Mouse (Mus musculus) midbrain, postnatal 0 days (tissue): Measurements from ENCODE around the gene Pex14. TPM values are rescaled to one million over a fixed set of nuclear protein-coding genes. Genes with fewer than 3 reads are reported as not detected.

Experiments used
- ATAC-seq: fragments of 200-750 bp; cut with Nextera tagmentation; 2 replicates; pipeline ENCODE4 v1.8.0; 2017; ENCODE audit warnings: moderate number of reproducible peaks, mild to moderate bottlenecking, moderate TSS enrichment, moderate library complexity; ENCODE audit not compliant: low FRiP score
- DNase-seq: peaks from one replicate; pipeline ENCODE4 v3.0.0-alpha.2; 2015; ENCODE audit warnings: low spot score
- H3K27ac ChIP-seq: fragments of 300-500 bp; sonication (generic); 2 replicates; pipeline ENCODE4 v1.5.1; 2014; ENCODE audit warnings: low read depth, mild to moderate bottlenecking, low read length, mixed read lengths
- H3K27me3 ChIP-seq: fragments of 300-500 bp; sonication (generic); 2 replicates; pipeline ENCODE4 v1.6.1; 2014; ENCODE audit warnings: low read length, control low read depth, mixed read lengths; ENCODE audit not compliant: insufficient read depth
- H3K36me3 ChIP-seq: fragments of 300-500 bp; sonication (generic); 2 replicates; pipeline ENCODE4 v1.6.1; 2014; ENCODE audit warnings: low read length, control low read depth, mixed read lengths; ENCODE audit not compliant: insufficient read depth
- H3K4me1 ChIP-seq: fragments of 300-500 bp; sonication (generic); 2 replicates; pipeline ENCODE4 v1.6.1; 2014; ENCODE audit warnings: mild to moderate bottlenecking, control low read depth, antibody characterized with exemption, low read length, mixed read lengths; ENCODE audit not compliant: insufficient read depth
- H3K4me2 ChIP-seq: fragments of 300-500 bp; sonication (generic); 2 replicates; pipeline ENCODE4 v1.6.1; 2014; ENCODE audit warnings: low read depth, mild to moderate bottlenecking, low read length, mixed read lengths; ENCODE audit not compliant: poor library complexity, severe bottlenecking
- H3K4me3 ChIP-seq: fragments of 300-500 bp; sonication (generic); 2 replicates; pipeline ENCODE4 v1.5.1; 2014; ENCODE audit warnings: low read depth, mild to moderate bottlenecking, low read length, moderate library complexity
- H3K9ac ChIP-seq: fragments of 300-500 bp; sonication (generic); replicated peaks from 2 replicates; pipeline ENCODE4 v1.6.1; 2014; ENCODE audit warnings: mild to moderate bottlenecking, low read length, moderate library complexity, mixed read lengths; ENCODE audit not compliant: poor library complexity, severe bottlenecking
- H3K9me3 ChIP-seq: fragments of 300-500 bp; sonication (generic); 2 replicates; pipeline ENCODE4 v1.6.1; 2016; ENCODE audit warnings: low read length, control low read depth
- CTCF ChIP-seq: IDR thresholded peaks from 2 replicates; pipeline ENCODE4 v1.5.1; 2016; ENCODE audit warnings: antibody characterized with exemption, mild to moderate bottlenecking
- WGBS: fragments of 180-500 bp; shearing (Covaris S2); extraction: QIAGEN DNeasy Blood & Tissue Kit; methylation state at CpG from one replicate; pipeline ENCODE4 v1.1.7; 2014; 5-methylcytosine and 5-hydroxymethylcytosine counted together
- polyA plus RNA-seq: library from polyadenylated mRNA; unstranded; fragments of >200 nt; fragmentation: Nextera tagmentation; extraction: Ambion mirVana; gene quantifications from 2 replicates; pipeline ENCODE4 v1.2.1, GENCODE M21; 2015
- total RNA-seq: library from RNA; depleted of rRNA; stranded (reverse); fragments of >200 nt; gene quantifications from 2 replicates; pipeline ENCODE4 v1.2.3, GENCODE M21; 2014

Pex14 gene
- total and polyA plus RNA-seq, 2 experiments from 2014 or later = 62.5 to 74.0 TPM

DNA sequence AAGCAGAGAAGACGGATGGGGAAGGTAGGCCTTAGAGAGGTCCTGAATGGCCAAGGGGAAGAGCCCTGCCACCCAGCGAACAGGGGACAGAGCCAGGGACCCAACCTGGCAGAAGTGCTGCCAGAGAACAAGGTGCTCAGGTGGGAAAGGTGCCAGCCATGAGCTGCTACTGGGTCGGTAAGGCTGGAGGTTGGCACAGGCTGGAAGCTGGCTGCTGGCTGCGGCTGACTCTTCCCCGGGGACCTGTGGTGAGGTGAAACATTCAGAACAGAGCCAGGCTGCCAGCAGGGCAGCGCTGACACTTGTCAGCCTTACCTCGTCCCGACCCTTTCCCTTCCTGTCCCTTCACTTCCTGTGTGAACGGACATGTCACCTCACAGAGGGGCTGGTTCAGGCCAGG, 171.4 kb downstream of the Pex14 start:
- Histone ChIP-seq H3K27me3 (0 out of 2 replicates have a peak, but pooled peaks cover 13% of the 10 kb centered on the region), H3K9me3 (no peaks in the 10 kb centered on the region), H3K4me2 (no peak overlapping the region), H3K4me1 (no peaks in the 10 kb centered on the region), H3K4me3 (no peak overlapping the region), H3K9ac (0 out of 2 replicates have a peak overlapping the region, but pooled peaks have one; percentile 24), H3K36me3 (no peaks in the 10 kb centered on the region), H3K27ac (no peak overlapping the region)
- TF ChIP-seq CTCF = no peak
- 82% methylated on average over 9 of the region's 9 CpGs for WGBS
- DNase-seq = no peak
- no peak for ATAC-seq

DNA sequence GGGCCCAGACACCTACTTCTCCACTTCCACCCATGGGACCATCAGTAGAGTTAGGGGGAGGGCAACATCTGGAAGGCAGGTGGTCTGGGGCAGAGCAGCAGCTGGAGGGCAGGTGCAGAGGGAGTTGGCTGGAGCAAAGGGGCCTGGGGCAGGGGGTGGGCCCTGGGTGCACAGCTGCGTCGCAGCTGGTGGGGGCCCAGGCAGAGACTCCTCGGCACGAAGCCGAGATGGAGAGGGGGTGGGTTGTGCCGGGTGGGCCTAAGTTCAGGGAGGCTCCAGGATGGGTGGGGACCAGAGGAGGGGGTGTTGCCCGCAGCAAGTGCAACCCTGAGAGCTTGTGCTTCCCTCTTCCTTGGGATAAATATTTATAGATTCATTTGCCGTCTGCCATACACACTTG, 173.2 kb downstream of the Pex14 start:
- H3K4me3 ChIP-seq = no peak overlapping the region
- no peaks in the 10 kb centered on the region for H3K36me3 ChIP-seq
- no peaks in the 10 kb centered on the region for H3K9me3 ChIP-seq
- no peak for DNase-seq
- WGBS = 39% methylated on average over 8 of the region's 8 CpGs
- 0 out of 2 replicates have a peak, but pooled peaks cover 13% of the 10 kb centered on the region for H3K27me3 ChIP-seq
- H3K4me2 ChIP-seq = no peak overlapping the region
- peaks cover 8% of the 10 kb centered on the region; the same call in 1 of the 2 replicates for H3K4me1 ChIP-seq
- ATAC-seq = no peak
- no peak overlapping the region for H3K9ac ChIP-seq
- TF ChIP-seq CTCF = no peak
- no peak overlapping the region for H3K27ac ChIP-seq

DNA sequence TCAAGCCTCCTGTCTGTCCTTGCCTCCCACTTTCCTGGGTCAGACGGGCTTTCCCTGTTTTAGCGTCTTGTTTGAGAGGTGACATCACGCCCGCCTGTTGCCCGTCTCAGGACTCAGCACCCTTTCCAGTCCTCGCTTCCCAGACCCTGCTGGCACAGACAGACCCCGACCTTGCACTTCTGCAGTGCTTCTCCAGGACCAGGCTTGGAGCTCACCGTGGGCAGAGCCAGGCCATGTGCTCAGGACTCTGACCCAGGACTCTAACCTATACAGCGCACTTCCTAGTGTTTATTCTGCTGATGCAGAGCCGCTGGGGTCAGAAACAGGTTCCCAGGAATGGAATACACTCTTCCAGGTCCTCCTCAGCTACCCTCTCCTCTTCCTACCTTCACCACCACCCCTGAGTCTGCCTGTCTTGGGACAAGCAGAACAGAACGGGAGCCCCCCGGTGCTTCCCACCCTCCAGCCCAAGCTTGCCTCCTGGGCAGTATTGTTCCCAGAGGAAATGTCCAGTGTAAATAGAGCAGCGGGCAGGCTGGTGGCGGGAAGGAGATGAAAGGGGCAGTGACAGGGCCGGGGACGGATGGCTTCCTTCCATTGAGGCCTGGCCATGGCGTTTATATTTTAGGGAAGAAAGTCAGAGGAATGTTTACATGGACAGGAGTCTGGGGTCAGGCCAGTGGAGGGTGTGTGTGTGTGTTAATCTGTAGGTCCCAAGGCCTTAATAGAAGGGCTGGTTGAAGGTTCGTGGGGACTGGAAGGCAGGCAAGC, 173.9 kb downstream of the Pex14 start:
- DNase-seq = no peak
- Histone ChIP-seq H3K36me3 (no peaks in the 10 kb centered on the region), H3K9ac (no peak overlapping the region), H3K9me3 (no peaks in the 10 kb centered on the region), H3K4me2 (no peak overlapping the region), H3K27ac (no peak overlapping the region), H3K4me1 (peaks cover 11% of the 10 kb centered on the region; the same call in 1 of the 2 replicates), H3K27me3 (0 out of 2 replicates have a peak, but pooled peaks cover 13% of the 10 kb centered on the region), H3K4me3 (no peak overlapping the region)
- ATAC-seq = no peak
- 34% methylated on average over 18 of the region's 18 CpGs for WGBS
- no peak for TF ChIP-seq CTCF

DNA sequence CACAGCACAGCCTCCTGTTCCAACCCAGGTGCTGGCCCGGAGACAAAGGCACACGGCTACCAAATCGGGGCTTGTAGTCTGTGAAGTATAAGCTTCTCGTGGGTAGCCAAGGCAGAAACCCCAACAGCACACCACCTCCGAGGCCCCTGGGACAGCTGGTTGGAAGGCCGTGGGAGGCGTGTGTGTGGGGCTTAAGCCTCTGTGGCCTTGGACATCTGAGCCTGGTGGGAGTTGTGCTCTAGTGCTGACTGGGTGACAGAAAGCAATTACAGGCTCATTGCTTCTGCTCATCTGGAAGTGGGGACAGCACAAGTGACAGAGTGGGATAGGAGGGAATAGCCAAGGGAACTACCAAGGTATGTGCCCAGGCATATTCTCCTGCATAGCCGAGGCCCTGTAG, 175.7 kb downstream of the Pex14 start:
- H3K36me3 ChIP-seq = no peaks in the 10 kb centered on the region
- H3K9ac ChIP-seq = no peak overlapping the region
- TF ChIP-seq CTCF = no peak
- no peak overlapping the region for H3K27ac ChIP-seq
- no peak for DNase-seq
- WGBS = 56% methylated on average over 8 of the region's 8 CpGs
- H3K4me1 ChIP-seq = peaks cover 11% of the 10 kb centered on the region; the same call in 1 of the 2 replicates
- 0 out of 2 replicates have a peak, but pooled peaks cover 13% of the 10 kb centered on the region for H3K27me3 ChIP-seq
- no peak for ATAC-seq
- no peak overlapping the region for H3K4me3 ChIP-seq
- no peaks in the 10 kb centered on the region for H3K9me3 ChIP-seq
- H3K4me2 ChIP-seq = no peak overlapping the region

DNA sequence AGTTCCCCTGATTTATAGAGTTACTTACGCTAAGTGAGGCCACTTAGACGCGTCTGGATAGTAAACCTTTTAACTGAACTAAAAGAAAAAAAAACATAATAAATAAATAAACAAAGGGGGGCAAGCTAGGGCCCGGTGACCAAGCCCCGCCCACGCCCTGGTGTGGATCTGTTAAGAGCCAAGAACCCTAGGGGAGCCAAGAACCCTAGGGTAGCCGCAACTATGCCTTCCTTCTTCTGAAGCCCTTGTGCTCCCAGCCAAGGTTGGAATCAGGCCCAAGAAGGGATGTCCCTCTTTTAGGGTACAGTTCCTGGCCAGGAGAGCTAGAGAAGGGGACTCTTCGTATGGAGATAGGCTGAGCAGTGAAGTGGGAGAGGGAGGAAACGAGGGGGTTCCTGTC, 176.3 kb downstream of the Pex14 start:
- H3K27me3 ChIP-seq = 0 out of 2 replicates have a peak, but pooled peaks cover 13% of the 10 kb centered on the region
- DNase-seq (no peak), ATAC-seq (no peak)
- no peaks in the 10 kb centered on the region for H3K36me3 ChIP-seq
- no peak overlapping the region for H3K4me3 ChIP-seq
- no peak for TF ChIP-seq CTCF
- H3K4me1 ChIP-seq = peaks cover 11% of the 10 kb centered on the region; the same call in 1 of the 2 replicates
- H3K9ac ChIP-seq = no peak overlapping the region
- 82% methylated on average over 9 of the region's 9 CpGs for WGBS
- H3K9me3 ChIP-seq = no peaks in the 10 kb centered on the region
- no peak overlapping the region for H3K27ac ChIP-seq
- H3K4me2 ChIP-seq = no peak overlapping the region

DNA sequence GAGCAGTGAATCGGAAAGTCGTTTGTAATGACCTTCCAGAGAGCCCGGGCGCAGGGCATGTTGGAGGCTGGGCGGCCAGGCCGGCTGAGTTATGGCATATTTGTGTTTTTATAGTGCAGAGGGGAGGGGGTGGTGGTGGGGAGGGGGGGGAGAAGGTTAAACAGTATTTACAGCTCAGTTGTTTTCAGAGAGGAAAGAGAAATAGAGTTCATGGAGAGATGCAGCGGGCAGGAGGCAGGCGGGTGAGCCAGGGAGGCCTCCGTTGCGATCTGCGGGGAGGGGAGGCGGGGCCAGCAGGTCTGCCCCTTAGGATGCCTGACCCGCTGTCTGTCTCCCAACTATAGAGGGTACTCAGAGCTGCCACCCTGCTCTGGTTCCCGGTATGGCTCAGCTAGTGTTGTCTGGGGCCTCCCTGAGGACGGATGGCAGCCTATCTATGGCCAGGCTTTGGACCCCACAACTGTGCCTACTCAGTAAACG, 177.4 kb downstream of the Pex14 start:
- H3K4me3 ChIP-seq = no peak overlapping the region
- no peak for DNase-seq
- H3K4me1 ChIP-seq = peaks cover 11% of the 10 kb centered on the region; the same call in 1 of the 2 replicates
- no peaks in the 10 kb centered on the region for H3K9me3 ChIP-seq
- no peak for ATAC-seq
- peak overlapping the region; percentile 34 for H3K4me2 ChIP-seq
- H3K9ac ChIP-seq = no peak overlapping the region
- 0 out of 2 replicates have a peak, but pooled peaks cover 12% of the 10 kb centered on the region for H3K27me3 ChIP-seq
- TF ChIP-seq CTCF = no peak
- no peak overlapping the region for H3K27ac ChIP-seq
- WGBS = 18% methylated on average over 16 of the region's 16 CpGs
- H3K36me3 ChIP-seq = no peaks in the 10 kb centered on the region
